Mouse (Mus musculus): ENCODE results near the gene Rnf126. TPM values are rescaled to one million over a fixed set of nuclear protein-coding genes. Genes with fewer than 3 reads are reported as not detected.

Rnf126 gene
- 59.0 TPM for polyA plus RNA-seq (2017; shearing (Covaris generic))

DNA sequence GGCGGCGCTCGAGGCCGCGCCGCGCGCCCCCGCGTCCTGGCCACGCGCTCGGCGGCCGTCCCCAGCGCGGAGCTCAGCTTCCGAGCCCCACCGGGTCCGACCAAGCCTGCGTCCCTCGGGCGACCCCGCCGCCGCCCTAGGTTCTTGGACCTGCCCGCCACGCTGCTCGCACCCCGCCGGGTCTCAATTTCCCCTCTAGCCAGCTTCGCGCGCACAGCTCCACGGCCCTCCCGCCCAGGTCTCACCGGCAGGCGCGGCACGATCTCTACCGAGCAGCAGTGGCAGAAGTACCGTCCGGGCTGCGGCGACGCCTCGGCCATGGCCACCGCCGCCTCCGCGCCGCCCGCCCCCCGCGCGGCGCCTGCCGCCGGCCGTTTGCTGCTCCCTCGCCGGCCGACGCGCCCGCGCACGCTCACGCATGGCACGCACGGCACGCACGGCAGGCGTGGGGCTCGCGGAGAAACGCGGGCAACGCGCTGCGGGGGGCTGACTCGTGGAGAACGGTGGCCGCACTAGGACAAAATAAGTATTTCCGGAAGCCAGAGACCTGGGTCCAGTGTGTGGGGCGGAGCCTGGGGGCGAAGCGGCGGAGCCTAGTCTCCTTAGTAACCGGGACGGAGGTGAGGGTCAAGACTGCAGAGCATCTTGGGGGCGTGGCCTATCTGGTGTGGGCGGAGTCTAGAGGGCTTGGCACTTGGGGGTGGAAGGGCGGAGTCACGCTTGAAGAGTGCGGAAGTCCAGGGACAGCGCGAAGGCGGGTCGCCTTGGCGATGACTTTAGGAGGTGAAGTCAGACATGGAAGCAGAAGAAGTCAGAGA lies at the start of gene Rnf126:
Rnf126 (minus strand) TSS at position 445 of the 818 bp plus-strand sequence.

DNA sequence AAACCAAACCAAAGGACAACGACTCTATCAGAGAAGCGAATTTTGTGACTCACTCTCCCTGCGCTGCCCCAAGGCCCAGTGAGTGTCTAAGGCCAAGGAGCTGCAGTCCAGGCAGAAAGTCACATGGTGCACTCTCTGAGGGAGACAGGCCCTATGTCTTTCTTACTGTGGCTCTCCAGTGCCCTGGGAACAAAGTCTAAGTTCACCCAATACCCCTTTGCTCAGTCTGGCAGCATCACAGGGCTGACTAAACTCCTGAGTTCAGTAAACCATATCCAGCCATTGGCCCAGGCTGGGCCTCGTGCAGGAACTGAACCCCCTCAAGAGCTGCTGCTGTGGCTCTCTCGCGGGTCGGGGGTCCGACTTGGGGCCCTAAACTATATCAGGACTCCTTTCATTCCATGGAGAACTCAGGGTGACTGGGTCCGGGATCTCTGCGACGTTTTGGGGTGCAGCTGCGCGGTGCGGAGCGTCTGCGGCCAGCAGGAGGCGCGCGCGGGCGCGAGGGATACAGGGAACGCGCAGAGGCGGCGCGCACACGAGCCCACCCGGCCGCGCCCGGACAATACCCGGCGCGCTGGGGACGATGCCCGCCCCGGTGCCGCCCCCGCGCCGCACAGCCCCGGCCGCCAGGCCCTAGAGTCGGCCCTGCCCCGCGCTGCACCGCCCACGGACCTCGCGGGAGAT lies 26.4 kb upstream of the Rnf126 start, which contains the start of gene Palm:
Palm (plus strand) TSS at position 522 of the 687 bp plus-strand sequence.

DNA sequence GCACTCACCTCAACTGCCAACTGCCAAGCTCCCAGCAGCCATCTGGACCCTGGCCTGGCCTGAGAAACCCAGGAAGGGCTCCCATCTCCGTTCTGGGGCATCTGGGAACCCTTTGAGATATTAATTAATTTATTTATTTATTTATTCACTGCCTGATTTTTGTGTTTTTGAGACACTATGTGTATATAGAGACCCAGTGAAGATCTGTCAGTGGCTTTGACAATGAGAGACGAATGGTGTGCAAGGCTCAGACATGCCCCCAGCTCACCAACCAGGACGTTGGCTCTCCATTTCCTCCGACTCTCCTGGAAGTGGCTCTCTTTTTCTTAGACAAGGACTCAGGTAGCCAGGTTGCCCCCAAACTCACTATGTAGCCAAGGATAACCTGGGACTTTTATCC lies 24.1 kb upstream of the Rnf126 start, which contains the start of gene Prss57:
Prss57 (minus strand) TSS at position 101 of the 400 bp plus-strand sequence.

DNA sequence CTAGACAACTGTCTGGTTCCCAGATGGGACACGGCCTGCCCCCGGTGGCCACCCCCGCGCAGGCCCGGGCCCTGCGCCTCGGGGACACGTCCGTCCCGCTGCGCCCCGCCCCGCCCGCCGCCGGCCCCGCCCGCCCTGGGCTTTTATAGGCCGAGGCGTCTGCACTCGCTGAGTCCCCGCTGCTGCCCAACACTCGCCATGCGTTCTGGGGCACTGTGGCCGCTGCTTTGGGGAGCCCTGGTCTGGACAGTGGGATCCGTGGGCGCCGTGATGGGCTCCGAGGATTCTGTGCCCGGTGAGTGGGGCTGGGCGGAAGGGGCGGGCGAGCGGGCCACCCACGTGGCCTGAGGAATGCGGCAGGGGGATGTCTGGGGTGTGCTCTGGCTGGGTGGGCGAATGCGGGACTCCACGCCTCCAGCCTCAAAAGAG lies 10.4 kb upstream of the Rnf126 start, which contains the start of gene Fstl3:
Fstl3 (plus strand) TSS at position 170 of the 429 bp plus-strand sequence.

DNA sequence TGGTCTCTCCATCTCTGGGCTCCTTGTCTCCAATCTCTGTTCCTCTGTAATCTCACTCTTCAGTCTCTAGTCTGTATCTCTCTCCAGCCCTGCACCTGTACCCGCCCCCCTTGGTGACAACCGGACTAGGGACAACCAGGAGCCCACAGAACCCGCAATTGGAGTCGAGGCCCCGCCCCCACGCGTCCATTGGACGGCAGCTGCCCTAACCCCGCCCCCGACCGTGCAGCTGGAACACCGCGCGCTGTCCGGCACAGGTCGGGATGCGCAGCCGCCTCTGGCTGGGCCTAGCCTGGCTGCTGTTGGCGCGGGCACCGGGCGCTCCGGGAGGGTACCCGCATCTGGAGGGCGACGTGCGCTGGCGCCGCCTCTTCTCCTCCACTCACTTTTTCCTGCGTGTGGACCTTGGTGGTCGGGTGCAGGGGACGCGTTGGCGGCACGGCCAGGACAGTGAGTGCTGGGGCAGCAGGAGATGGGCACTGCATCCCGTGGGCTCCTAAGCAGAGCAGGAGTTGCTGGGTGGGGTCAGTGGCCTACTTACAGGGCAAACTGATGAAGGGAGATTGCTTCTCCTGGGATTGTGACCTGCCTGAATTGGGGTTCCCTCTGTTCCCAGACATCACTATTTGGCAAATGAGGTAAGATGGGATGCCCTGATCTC lies 11.8 kb downstream of the Rnf126 start, which contains the start of gene Fgf22:
Fgf22 (plus strand) TSS at position 221 of the 661 bp plus-strand sequence.

DNA sequence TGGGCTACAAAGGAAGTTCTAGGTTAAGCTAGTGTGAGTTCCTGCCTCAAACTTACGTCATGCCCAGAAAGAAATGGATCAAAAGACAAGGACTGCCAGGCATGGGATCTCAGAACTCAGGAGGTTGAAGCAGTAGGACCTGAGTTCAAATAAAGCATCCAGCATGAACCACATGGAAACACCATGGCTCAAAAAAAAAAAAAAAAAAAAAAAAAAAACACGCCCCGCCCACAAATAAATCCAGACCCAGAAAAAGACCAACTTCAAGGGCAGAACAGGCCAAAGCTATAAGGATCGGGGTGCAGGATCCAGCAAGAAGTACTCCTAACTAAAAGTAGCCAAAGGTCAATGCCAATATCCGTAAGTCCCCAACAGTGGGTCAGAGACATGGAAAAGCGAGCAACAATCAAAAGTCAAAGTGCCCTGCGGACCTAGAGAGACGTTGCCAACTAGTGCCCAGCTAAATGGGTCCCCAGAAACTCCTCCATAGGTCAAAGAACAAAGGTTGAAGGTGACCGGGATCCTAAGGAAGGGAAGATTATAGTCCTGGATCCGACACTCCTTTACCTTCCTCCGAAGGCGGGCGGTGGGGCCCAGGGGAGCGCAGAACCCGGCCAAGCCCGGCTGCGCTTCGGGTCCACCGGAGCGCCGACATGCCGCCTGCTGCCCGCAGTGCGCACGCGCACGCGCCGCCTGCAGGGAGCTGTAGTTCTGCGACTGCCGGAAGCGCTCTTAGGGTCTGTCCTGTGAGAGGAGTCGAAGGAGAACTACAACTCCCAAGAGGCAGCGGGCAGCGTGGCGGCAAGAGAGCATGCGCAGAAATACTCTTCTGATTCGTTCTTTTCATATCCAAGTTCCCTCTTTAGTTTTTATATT lies 20.6 kb downstream of the Rnf126 start, which contains the start of gene Polrmt:
Polrmt (minus strand) TSS at position 684 of the 876 bp plus-strand sequence.

DNA sequence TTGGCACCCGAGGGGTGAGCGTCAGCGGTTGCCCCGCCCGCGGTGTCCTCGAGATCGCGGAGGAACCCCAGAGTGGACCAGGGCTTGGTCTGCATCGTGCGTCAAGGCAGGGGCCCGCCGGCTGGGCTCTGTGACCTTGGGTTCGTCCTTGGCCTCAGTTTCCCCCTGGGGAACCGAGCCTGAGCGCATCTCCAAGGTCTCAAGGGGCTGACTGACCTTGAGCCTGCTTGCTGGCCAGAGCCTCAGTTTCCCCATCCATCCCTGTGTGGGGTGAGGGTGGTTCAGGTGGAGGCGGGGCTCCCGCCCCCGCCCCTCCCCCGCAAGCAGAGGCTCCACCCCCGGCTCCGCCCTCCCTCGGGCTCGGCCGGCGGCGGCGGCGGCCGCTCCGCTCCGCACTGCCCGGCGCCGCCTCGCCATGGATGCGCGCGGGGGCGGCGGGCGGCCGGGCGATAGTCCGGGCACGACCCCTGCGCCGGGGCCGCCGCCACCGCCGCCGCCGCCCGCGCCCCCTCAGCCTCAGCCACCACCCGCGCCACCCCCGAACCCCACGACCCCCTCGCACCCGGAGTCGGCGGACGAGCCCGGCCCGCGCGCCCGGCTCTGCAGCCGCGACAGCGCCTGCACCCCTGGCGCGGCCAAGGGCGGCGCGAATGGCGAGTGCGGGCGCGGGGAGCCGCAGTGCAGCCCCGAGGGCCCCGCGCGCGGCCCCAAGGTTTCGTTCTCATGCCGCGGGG lies 50.3 kb downstream of the Rnf126 start, which contains the start of gene Hcn2:
Hcn2 (plus strand) TSS at position 381 of the 734 bp plus-strand sequence.

Other genes starting within 250 kb of the Rnf126 start
- gene Plpp2, start 233.2 kb downstream of the Rnf126 start, polyA plus RNA-seq (2017; shearing (Covaris generic)) = 0.82 TPM
- gene Mier2, start 211.8 kb downstream of the Rnf126 start, polyA plus RNA-seq (2017; shearing (Covaris generic)) = 62.4 TPM
- gene Theg, start 179.6 kb downstream of the Rnf126 start, polyA plus RNA-seq (2017; shearing (Covaris generic)) = not detected
- gene C2cd4c, start 152.9 kb downstream of the Rnf126 start, polyA plus RNA-seq (2017; shearing (Covaris generic)) = not detected
- not detected for gene Shc2, start 129.0 kb downstream of the Rnf126 start, polyA plus RNA-seq (2017; shearing (Covaris generic))
- not detected for gene Odf3l2, start 121.2 kb downstream of the Rnf126 start, polyA plus RNA-seq (2017; shearing (Covaris generic))
- not detected for gene Madcam1, start 102.4 kb downstream of the Rnf126 start, polyA plus RNA-seq (2017; shearing (Covaris generic))
- gene Tpgs1, start 97.6 kb downstream of the Rnf126 start, polyA plus RNA-seq (2017; shearing (Covaris generic)) = 24.9 TPM
- 81.2 TPM for gene Cdc34, start 84.8 kb downstream of the Rnf126 start, polyA plus RNA-seq (2017; shearing (Covaris generic))
- gene Gzmm, start 77.9 kb downstream of the Rnf126 start, polyA plus RNA-seq (2017; shearing (Covaris generic)) = 0.90 TPM
- gene Bsg, start 62.5 kb downstream of the Rnf126 start, polyA plus RNA-seq (2017; shearing (Covaris generic)) = 151 TPM
- not detected for gene Hcn2, start 50.3 kb downstream of the Rnf126 start, polyA plus RNA-seq (2017; shearing (Covaris generic))
- gene Polrmt, start 20.4 kb downstream of the Rnf126 start, polyA plus RNA-seq (2017; shearing (Covaris generic)) = 45.2 TPM
- gene Fgf22, start 11.9 kb downstream of the Rnf126 start, polyA plus RNA-seq (2017; shearing (Covaris generic)) = 0.21 TPM
- 0.52 TPM for gene Fstl3, start 10.3 kb upstream of the Rnf126 start, polyA plus RNA-seq (2017; shearing (Covaris generic))
- not detected for gene Prss57, start 24.0 kb upstream of the Rnf126 start, polyA plus RNA-seq (2017; shearing (Covaris generic))
- 1.4 TPM for gene Palm, start 26.6 kb upstream of the Rnf126 start, polyA plus RNA-seq (2017; shearing (Covaris generic))
- not detected for gene Misp, start 54.0 kb upstream of the Rnf126 start, polyA plus RNA-seq (2017; shearing (Covaris generic))
- 654 TPM for gene Ptbp1, start 87.5 kb upstream of the Rnf126 start, polyA plus RNA-seq (2017; shearing (Covaris generic))
- gene Prtn3, start 107.5 kb upstream of the Rnf126 start, polyA plus RNA-seq (2017; shearing (Covaris generic)) = not detected
- 12.7 TPM for gene Plppr3, start 107.7 kb upstream of the Rnf126 start, polyA plus RNA-seq (2017; shearing (Covaris generic))
- gene Elane, start 119.3 kb upstream of the Rnf126 start, polyA plus RNA-seq (2017; shearing (Covaris generic)) = not detected
- gene Cfd, start 123.9 kb upstream of the Rnf126 start, polyA plus RNA-seq (2017; shearing (Covaris generic)) = not detected
- 36.7 TPM for gene Med16, start 142.0 kb upstream of the Rnf126 start, polyA plus RNA-seq (2017; shearing (Covaris generic))
- gene Gm26602, start 143.9 kb upstream of the Rnf126 start, polyA plus RNA-seq (2017; shearing (Covaris generic)) = 16.0 TPM
- gene Kiss1r, start 150.0 kb upstream of the Rnf126 start, polyA plus RNA-seq (2017; shearing (Covaris generic)) = 0.34 TPM
- 135 TPM for gene R3hdm4, start 154.3 kb upstream of the Rnf126 start, polyA plus RNA-seq (2017; shearing (Covaris generic))
- gene Arid3a, start 160.1 kb upstream of the Rnf126 start, polyA plus RNA-seq (2017; shearing (Covaris generic)) = 4.1 TPM
- gene Wdr18, start 193.2 kb upstream of the Rnf126 start, polyA plus RNA-seq (2017; shearing (Covaris generic)) = 75.5 TPM
- gene Grin3b, start 203.8 kb upstream of the Rnf126 start, polyA plus RNA-seq (2017; shearing (Covaris generic)) = not detected
- 31.5 TPM for gene Tmem259, start 217.4 kb upstream of the Rnf126 start, polyA plus RNA-seq (2017; shearing (Covaris generic))
- 595 TPM for gene Cnn2, start 221.6 kb upstream of the Rnf126 start, polyA plus RNA-seq (2017; shearing (Covaris generic))
- gene Abca7, start 229.5 kb upstream of the Rnf126 start, polyA plus RNA-seq (2017; shearing (Covaris generic)) = 64.3 TPM
- gene Arhgap45, start 249.7 kb upstream of the Rnf126 start, polyA plus RNA-seq (2017; shearing (Covaris generic)) = 1,026 TPM